Mouse (Mus musculus) left cerebral cortex, postnatal 36 days (tissue): ENCODE data around the gene S100pbp. TPM values are rescaled to one million over a fixed set of nuclear protein-coding genes. Genes with fewer than 3 reads are reported as not detected.
"Not testable (repeated sequence)": the region's sequence is repeated elsewhere in the genome, so short reads cannot be mapped to it uniquely, and the experiment has no call there.

Experiments
- DNase-seq, 2 experiments: peaks; one replicate each; pipeline ENCODE4 v3.0.0; 2021 to 2022; ENCODE audit warnings: low spot score in 2 of 2, mixed read lengths in 1 of 2
- intact Hi-C: fragments of 180-260 bp; cut with DNase I; formaldehyde crosslinking; loops from one replicate; pipeline ENCODE4 v1.15.1; 2025
- total RNA-seq, 2 experiments: library from RNA; stranded (reverse); gene quantifications; 2 replicates each; pipeline ENCODE4 v1.2.3; 2021

S100pbp gene
- total RNA-seq, 2 experiments from 2014 or later = 33.9 to 36.0 TPM

DNA sequence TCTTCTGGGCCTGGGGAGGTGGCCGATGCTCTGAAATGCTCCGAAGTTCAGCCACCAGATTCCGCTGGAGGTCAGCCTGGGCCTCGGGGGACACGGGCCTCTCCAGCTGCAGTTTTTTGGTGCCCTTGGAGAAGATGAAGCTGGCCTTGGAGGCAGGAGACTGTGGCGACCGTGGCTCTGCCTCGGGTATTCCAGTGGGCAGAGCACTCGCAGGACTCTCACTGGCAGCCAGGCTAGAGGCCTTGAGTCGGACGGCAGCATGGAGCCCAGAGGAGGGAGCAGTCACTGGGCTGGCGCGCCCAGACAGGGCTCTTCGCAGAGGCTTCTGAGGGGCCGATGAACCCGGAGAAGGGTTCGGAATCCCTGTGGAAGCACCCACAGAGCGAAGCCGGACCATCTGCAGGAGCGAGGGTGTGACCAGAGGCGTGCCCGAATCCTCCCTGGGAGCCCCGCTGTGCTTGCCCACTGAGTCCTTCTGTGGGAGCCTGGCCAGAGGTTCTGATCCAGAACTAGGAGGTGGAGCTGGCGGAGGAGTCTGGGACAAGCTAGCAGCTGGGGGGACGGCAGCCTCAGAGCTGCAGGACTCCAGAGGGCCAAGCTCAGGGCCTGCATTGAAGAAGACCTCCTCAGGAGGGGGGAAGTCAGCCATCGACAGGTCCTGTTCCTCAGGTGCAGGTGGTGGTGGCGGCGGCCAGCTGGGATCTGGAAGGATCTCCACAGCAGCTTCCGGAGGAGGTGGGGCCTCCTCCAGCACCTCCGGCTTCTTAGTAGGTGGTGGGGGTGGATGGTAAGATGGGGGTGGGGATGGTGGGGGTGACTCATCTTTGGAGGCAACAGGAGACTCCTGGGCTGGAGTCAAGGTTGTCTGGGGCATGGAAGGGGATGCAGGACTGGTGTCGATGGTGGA lies 32.7 kb upstream of the S100pbp start:
- intact Hi-C loops = no loop called here

DNA sequence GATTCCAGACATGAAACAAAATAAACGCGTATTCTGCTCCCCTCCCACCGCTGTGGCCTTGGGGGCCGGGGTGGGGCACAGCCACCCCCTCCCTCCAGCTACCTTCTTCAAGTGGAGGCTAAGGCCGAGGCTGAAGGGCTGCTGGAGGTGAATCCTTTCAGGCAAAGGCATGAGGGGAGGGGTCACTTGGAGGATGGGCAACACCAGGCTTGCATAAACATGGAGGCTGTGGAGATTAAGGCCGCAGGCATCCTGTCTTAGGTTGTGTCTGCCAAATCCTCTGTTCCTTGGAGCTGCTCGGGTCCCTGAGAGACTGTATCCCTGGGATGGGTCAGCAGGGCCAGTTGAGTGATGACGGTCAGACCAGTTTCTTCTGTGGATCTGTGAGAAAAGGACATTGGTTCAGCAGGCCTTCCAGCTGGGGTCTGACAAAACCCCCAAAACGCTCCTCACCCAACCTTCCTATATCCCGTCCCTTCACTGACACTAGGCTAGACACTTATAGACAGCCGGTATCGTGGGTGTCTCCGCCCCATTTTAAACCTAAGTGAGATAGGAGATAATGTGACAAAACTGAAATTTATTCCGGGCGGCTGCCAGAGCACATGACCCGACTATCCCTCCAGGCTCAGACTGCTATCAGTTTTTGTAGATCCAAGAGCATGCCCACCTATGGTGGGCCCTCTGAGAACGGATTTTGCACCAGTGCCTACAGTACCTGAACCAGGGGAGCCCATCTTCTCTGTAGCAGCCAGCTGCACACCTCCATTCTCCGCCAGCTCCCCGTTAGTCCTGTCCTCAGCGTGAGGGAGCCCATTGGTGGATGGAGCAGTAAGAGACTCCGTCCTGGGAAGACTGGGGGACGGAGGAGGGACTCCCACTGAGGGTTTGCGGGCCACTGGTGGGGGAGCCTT lies 31.8 kb upstream of the S100pbp start:
- no peak for DNase-seq
- intact Hi-C loops = no loop called here

More for the DNA sequence above, 32.7 kb upstream of the S100pbp start:
- no peak for DNase-seq

DNA sequence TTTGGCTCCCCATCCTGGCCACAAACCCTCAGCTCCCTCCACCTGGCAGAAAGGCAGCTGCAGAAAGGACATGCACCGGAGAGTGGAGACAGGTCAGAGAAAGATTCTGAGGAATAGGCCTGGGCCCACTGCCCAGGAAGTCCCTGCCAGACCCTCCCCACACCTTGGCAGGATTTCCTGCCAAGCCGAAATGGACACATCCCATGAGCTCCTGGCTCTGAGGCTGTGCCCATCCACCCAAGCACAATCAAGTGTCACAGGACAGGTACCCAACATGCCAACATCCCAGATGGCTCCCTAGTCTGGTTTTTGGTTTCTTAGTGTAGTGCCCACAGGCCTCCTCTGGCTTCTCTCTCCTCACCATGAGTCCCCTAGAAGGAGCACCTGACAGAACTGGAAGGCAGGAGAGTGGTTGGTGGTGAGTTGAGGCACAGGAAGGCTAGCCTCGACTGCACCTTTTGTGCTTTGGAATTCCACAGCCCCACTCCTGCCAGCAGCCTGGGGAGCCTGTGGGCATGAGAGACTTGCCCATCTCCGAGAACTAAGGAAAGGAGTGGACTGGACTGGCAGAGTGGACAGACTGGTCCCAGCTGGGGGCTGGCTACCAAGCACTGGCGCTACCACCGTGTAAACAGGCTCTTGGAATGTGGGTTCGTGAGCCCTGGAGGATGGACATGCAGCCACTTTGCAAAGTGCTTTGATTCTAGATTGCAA lies 31.0 kb upstream of the S100pbp start:
- DNase-seq = no peak
- intact Hi-C loops = no loop called here

DNA sequence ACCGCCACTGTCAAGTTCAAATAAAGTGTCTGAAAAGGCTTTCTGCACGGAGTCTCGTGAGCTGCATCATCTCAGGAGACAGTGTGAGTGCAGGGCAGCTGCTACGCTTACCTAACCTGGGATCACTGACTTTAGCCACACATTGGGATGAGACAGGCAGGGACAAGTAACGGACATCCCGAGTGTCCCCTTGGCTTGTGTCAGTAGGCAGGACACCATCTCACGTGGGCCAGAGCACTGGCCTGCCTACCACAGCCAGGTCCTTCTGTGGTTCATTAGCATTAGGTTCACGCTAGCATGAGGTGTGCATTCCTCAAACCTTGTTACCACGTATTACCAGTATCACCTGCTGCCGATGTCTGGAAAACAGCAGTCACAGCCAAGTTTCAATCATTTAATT lies 29.7 kb upstream of the S100pbp start:
- DNase-seq = no peak
- intact Hi-C loops = no loop called here

DNA sequence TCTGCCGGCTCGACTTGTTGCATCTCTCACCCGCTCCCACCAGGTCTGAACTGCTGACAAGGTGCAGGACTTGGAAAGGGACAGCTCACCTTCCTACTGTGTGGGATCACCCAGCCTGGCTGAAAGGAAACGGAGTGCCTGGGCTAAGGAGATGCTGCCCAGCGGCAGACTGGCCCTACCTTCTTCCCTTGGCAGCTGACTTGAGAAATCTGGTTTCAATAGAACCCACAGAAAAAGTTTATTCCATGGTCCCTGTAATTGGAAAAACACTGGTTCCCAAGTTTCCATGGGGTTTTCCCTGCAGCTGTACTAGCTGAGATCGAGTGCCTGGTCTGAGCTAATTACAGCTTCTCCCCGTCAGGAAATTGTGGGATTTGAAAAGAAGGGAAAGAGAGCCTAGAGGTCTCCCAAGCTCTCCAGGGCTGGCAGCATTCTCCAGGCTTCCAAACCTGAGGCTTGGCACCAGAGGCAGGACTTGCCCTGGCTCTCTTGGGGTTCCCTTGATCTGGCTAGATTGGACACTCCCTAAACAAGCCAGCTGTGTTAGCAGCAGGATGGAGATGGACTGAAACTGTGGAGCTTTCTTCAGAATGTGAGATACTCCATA lies 29.1 kb upstream of the S100pbp start:
- intact Hi-C loops = no loop called here
- DNase-seq = no peak

DNA sequence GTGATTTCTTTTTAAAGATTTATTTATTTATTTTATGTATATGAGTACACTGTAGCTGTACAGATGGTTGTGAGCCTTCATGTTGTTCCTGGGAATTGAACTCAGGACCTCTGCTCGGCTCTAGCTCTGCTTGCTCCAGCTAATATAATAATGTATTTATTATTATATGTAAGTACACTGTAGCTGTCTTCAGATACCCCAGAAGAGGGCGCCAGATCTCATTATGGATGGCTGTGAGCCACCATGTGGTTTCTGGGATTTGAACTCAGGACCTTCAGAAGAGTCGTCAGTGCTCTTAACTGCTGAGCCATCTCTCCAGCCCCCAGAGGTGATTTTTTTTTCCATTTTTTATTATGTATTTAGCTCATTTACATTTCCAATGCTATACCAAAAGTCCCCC lies 23.0 kb upstream of the S100pbp start:
- intact Hi-C loops, DNase-seq: not testable (repeated sequence)

DNA sequence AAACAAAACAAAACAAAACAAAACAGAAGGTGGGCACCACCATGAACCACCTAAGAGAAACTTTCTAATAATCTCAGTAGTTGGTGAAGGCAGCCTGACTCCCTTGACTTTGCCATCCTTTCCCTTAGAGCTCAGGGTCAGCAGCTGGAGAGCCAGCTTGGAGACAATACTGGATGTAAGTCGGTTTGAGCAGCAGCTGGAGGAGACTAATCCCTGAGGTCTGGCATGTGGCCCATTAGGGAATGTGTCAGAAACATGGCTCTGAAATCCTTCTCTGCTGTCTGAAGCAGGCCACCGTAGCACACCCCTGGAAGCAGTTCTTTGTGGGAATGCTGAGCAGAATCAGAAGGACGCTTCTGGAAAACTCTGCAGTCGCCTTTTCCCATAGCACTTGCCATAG lies 21.9 kb upstream of the S100pbp start:
- intact Hi-C loops = no loop called here
- no peak for DNase-seq

DNA sequence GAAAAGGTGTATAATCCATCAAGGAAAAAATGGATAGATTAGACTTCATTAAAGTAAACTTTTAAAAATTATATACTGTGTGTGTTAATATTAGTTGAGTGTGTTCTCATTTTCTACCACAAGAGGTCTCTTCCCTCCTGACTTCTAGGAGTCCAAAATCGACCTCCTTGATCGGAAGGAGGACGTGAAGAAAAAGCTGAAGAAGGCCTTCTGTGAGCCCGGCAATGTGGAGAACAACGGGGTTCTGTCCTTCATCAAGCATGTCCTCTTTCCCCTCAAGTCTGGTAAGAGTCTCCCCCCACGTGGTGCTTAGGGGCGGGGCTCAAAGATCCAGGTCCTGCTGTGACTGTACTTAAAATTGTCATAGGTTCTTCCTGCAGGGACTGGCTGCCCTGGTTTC lies 20.0 kb upstream of the S100pbp start:
- no peak for DNase-seq
- intact Hi-C loops = loop anchor here (2.0 to 10.0 kb wide), 2 partner anchors 67 to 245 kb away; no protein-coding TSS in a partner anchor

DNA sequence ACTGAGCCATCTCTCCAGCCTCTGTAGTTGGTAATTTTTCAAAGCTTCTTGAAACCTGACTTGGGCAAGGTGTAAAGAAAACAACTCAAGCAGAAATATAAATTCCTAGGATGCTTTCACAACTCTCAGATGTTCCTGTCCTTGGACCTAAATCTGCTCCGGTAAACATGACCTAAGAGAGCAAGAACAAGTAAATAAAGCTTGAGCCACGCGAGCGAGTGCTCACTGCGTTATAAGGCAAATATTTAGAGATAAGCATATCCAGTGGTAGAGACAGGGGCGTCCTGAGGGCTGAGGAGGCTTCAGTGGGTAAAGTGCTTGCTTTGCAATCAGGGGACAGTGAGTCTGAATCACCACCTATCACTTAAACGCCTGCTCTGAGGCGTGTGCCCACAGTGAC lies 17.3 kb upstream of the S100pbp start:
- no peak for DNase-seq
- intact Hi-C loops = loop anchor here (10.0 kb wide), 1 partner anchor 248 kb away; no protein-coding TSS in a partner anchor

DNA sequence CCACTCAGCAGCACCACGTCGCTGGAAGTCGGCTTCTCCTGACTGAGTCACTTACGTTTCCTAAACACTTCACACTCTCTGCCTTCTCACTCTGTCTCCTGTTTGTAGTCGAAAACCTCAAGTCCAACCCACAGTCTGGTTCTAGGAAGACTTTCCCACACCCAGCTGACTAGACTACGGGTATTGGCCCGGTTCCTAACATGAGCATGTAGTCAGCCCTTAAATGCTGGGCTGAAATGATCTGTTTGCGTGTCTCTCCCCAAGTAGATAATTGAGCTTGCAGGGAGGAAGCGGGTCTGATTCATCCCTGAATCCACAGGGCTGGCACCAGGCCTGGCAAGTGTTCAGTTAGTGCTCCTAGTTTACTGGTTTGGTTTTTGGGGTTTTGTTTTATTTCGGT lies 15.1 kb upstream of the S100pbp start:
- DNase-seq = no peak
- intact Hi-C loops = loop anchor here (10.0 kb wide), 1 partner anchor 250 kb away; no protein-coding TSS in a partner anchor

DNA sequence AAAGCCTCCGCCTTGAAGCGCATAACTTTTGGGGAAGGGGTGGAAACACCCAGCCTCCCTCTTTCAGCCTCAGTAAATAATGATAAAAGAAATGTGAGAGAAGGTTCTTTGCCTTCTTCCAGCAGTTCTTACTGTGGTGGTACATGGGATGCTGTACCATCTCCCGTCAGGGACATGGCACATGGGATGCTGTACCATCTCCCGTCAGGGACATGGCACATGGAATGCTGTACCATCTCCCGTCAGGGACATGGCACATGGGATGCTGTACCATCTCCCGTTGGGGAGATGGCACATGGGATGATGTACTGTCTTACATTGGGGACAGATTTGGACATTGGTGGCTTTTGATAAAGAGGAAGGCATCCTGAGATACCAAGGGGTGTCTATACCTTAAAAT lies 8.0 kb upstream of the S100pbp start:
- DNase-seq = no peak
- intact Hi-C loops = no loop called here

DNA sequence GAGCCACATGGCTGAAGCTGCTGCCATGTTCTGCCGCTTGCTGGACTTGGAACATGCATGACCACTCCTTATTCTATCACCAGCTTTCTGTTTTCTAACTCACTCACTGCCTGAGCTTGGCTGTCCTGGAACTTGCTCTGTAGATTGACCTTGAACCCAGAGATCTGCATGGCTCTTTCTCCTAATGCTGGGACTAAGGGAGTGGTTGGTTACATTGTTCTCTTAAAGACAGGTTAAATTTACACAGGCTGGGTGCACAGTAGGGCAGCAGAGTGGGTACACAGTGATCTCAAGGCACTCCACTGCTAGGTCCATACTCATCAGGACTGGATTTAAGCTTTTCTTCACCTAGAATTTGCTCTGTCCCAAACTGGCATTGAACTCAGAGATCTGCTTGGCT lies 4.8 kb upstream of the S100pbp start:
- intact Hi-C loops = no loop called here

DNA sequence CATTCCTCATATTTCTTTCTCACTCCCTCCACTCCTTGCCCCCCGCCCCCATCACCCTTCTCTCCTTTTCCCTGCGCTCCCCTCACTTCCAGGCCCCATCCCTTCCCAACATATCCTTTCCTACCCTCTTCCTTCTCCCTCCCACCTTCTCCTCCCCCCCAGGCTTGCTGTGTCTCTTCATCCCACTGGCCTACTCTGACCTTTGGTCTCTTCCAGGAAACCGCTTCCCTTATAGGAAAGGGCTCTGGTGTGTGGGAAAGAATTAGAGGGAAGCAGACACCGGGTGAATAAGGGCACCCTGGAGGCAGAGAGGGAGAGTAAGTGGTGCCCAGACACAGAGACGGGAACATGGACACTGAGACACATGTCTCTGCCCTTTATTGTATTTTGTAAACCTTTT lies 2.2 kb upstream of the S100pbp start:
- intact Hi-C loops = no loop called here

More for the DNA sequence above, 4.8 kb upstream of the S100pbp start:
- DNase-seq = no peak

DNA sequence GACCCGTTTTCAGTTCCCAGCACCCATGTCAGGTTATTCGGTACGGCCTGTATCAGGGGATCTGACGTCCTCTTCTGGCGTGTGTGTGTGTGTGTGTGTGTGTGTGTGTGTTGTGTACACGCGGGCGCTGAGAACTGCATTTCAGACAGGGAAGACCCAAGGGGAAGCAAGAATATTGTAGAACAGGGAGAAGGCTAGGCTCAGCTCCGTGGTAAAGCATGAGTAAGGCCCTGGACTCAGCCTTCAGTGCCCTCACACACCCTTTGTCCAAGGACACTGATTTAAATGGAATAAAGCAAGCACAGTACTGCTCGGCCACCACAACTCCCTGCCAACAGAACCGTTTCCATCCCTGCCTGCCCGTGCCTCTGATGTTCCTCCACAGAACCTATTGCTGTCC lies 1.0 kb upstream of the S100pbp start:
- intact Hi-C loops = no loop called here
- DNase-seq = no peak

More for the DNA sequence above, 2.2 kb upstream of the S100pbp start:
- DNase-seq = no peak

DNA sequence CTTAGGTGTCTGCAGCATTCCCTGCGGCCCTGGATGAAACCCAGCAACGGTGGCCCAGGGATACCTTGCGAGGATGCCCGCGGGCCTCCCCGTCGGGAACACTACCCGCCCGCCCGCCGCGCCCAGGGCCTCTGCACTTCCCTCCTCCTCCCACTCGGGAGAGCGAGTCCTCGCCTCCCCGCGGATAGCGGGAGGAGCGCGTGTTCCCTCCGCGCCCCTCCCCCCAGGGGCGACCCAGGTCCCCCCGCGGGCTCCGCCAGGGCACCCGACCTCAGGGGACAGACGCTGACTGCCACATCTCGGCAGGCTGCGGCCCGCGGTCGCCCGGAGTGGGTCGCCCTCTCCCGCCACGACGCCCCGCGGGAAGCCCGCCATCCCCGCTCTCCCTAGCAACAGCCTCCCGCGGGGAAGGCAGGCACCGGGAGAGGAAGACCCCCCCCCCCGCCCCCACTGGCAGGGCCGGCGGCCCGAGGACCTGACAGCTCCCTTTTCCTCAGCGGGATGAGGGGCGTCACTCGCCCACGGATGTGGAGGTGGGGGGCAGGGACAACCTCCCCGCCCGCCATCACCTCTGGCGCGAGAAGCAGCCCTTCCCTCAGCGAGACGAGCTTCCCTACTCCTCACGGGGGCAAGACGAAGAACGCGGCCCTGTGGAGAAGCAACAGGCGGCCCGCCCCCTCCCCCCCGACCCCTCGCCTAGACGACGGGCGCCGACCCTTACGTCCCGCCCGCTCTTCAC lies 555 bp downstream of the S100pbp start:
- peak; percentile 61 to 72 for DNase-seq

DNA sequence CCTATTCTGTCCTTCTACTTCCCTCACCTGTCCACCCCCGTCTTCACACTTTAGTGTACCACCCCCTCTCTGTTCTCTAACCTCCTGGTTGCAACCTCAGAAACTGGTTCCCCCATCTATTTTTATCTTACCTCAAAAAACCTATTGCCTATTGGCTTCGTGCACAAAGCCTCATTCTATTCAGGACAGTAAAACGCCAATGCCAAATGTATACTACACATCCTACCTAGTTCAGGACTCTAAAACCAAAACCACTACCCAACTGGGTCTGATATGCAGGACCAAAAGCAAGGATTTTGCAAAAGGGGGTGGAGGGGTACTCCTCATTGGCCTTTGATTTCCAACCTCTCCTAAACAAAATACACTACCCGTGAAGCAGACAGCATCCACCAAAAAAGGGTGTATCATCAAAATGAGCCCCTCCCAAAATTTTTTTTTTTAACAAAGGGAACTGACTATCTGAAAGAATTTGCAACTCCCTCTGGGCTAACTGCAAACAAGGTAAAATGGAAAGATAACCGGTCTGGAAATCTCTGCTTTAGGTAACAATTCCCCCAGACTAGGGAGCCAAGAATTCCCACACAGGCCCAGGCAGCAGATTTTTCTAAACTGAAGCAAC lies 1.4 kb downstream of the S100pbp start:
- DNase-seq = no peak
- intact Hi-C loops = loop anchor here (5.0 kb wide), 1 partner anchor 51 kb away; the partner anchor contains the start of gene Fndc5

More for the DNA sequence above, 555 bp downstream of the S100pbp start:
- intact Hi-C loops = loop anchor here (1.0 to 5.0 kb wide), 2 partner anchors 52 to 146 kb away; partner anchors contain the start of genes Fndc5, Rbbp4 and Zbtb8os

DNA sequence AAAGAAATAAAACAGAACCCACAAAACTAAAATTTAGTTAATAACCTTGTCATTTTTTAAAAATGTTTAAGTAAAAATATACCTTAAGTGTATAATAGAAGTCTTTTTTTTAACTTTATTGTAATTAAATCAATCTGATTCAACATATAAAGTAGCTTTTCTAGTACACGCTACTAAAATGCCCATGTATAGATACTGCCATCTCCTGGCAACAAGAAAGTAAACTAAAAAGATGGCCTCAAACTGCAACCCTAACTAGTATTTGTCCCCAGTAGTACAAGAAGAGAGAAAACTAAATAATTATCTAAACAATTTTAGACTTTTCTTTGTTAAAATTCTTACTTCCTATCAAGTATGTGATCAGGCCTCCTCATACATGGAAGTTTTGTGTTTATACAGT lies 10.0 kb downstream of the S100pbp start:
- intact Hi-C loops = no loop called here
- no peak for DNase-seq

DNA sequence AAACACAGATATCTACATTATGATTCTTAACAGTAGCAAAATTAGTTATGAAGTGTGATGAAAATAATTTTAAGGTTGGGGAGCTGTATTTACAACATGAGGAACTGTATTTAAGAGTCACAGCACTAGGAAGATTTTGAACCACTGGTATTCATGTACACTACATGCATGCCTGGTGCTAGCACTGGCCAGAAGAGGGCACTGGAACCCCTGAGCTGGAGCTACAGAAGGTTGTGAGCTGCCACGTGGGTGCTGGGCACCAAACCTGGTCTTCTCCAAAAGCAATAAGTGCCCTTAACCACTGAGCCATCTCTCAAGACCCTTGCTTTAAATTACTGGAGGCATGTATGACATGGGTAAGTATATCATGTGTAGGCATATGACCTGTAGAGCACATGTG lies 17.0 kb downstream of the S100pbp start:
- intact Hi-C loops = no loop called here

More for the DNA sequence above, 17.0 kb downstream of the S100pbp start:
- no peak for DNase-seq
